Mouse (Mus musculus) E14TG2a.4 (cell line): ENCODE results near the gene Mt3.

Source experiments
- CTCF ChIP-seq: conservative IDR thresholded peaks from 2 replicates; pipeline ENCODE4 v1.5.1; 2014; ENCODE audit warnings: low read length
- NANOG ChIP-seq: IDR thresholded peaks from 2 replicates; pipeline ENCODE4 v1.6.1; 2014; ENCODE audit warnings: borderline replicate concordance, low read length, mixed read lengths
- POU5F1 ChIP-seq: IDR thresholded peaks from 2 replicates; pipeline ENCODE4 v1.6.1; 2014; ENCODE audit warnings: low read length, borderline replicate concordance

- no peak for TF ChIP-seq CTCF
- TF ChIP-seq POU5F1: no peak
- no peak for TF ChIP-seq NANOG
Observed at GRCm38 (mm10) chr8:94172809-94173732, 20.7 kb downstream of the Mt3 start.
